Mouse (Mus musculus) CH12.LX (cell line): Measurements from ENCODE around the gene Fam71b.

Experiments
- BHLHE40 ChIP-seq: IDR thresholded peaks from 2 replicates; pipeline ENCODE4 v1.6.1; 2011; ENCODE audit warnings: mild to moderate bottlenecking, low read depth, low read length, improper control_type of control experiment
- CTCF ChIP-seq, 2 experiments: IDR thresholded peaks in 1 of 2; conservative IDR thresholded peaks in 1 of 2; 2 replicates each; pipeline ENCODE4 v1.5.1; 2011 to 2012; ENCODE audit warnings: low read depth in 2 of 2, low read length in 2 of 2, improper control_type of control experiment in 1 of 2, inconsistent platforms in 1 of 2, mild to moderate bottlenecking in 1 of 2, moderate library complexity in 1 of 2
- HCFC1 ChIP-seq: IDR thresholded peaks from 2 replicates; pipeline ENCODE4 v1.6.1; 2012; ENCODE audit warnings: low read depth, mild to moderate bottlenecking, inconsistent platforms, low read length, improper control_type of control experiment
- MXI1 ChIP-seq: IDR thresholded peaks from 2 replicates; pipeline ENCODE4 v1.6.1; 2011; ENCODE audit warnings: mild to moderate bottlenecking, low read depth, low read length, improper control_type of control experiment
- POLR2A ChIP-seq: IDR thresholded peaks from 2 replicates; pipeline ENCODE4 v1.6.1; 2011; ENCODE audit warnings: low read depth, mild to moderate bottlenecking, improper control_type of control experiment, low read length
- POLR2AphosphoS2 ChIP-seq: IDR thresholded peaks from 2 replicates; pipeline ENCODE4 v1.6.1; 2011; ENCODE audit warnings: low read depth, low read length, improper control_type of control experiment
- RCOR1 ChIP-seq: conservative IDR thresholded peaks from 2 replicates; pipeline ENCODE4 v1.6.1; 2012; ENCODE audit warnings: low read depth, mild to moderate bottlenecking, inconsistent platforms, low read length, improper control_type of control experiment
- TCF12 ChIP-seq: IDR thresholded peaks from 2 replicates; pipeline ENCODE4 v1.6.1; 2014; ENCODE audit warnings: low read depth, mild to moderate bottlenecking, inconsistent platforms, low read length, improper control_type of control experiment
- ZC3H11A ChIP-seq: IDR thresholded peaks from 2 replicates; pipeline ENCODE4 v1.6.1; 2012; ENCODE audit warnings: low read depth, mild to moderate bottlenecking, inconsistent platforms, low read length, improper control_type of control experiment
- ZKSCAN1 ChIP-seq: IDR thresholded peaks from 2 replicates; pipeline ENCODE4 v1.6.1; 2012; ENCODE audit warnings: low read depth, inconsistent platforms, low read length, improper control_type of control experiment, borderline replicate concordance
- ZNF384 ChIP-seq: IDR thresholded peaks from 2 replicates; pipeline ENCODE4 v1.6.1; 2012; ENCODE audit warnings: low read depth, low read length, improper control_type of control experiment, inconsistent platforms

GRCm38 (mm10) chr11:46447644-46448484 is 51.5 kb downstream of the Fam71b start:
- peak in 1 of 2 experiments; percentile 68; a peak in 2 of 4 replicates for TF ChIP-seq CTCF (conservative IDR thresholded peaks at IDR 0.05 in 1 of 2, IDR thresholded peaks at IDR 0.05 in 1 of 2; ENCODE audit: low read depth in 2 of 2, low read length in 2 of 2)
- TF ChIP-seq ZNF384 = no peak
- no peak for TF ChIP-seq ZC3H11A
- TF ChIP-seq RCOR1 = no peak
- TF ChIP-seq MXI1 = no peak
- TF ChIP-seq POLR2A = no peak
- TF ChIP-seq HCFC1 = no peak
- no peak for TF ChIP-seq ZKSCAN1
- no peak for TF ChIP-seq TCF12
- TF ChIP-seq BHLHE40 = 0 out of 2 replicates have a peak, but pooled peaks have one; percentile 23
- no peak for TF ChIP-seq POLR2AphosphoS2
